Mouse (Mus musculus) MEL (cell line): ENCODE measurements around the gene H2-K1. TPM values are rescaled to one million over a fixed set of nuclear protein-coding genes. Genes with fewer than 3 reads are reported as not detected.

ENCODE experiments used
- DNase-seq: peaks from one replicate; pipeline ENCODE4 v3.0.0; 2011; ENCODE audit warnings: low read depth, low spot score
- H3K27ac ChIP-seq: 2 replicates; pipeline ENCODE4 v1.5.1; 2012; ENCODE audit warnings: low read depth, mild to moderate bottlenecking, control low read depth, low read length, moderate library complexity; ENCODE audit not compliant: control insufficient read depth
- H3K27me3 ChIP-seq, 2 experiments: fragments of 150-350 bp in 1 of 2; sonication (generic) in 1 of 2; 2 replicates each; pipeline ENCODE4 v1.6.1; 2012; ENCODE audit warnings: low read length in 2 of 2, mild to moderate bottlenecking in 2 of 2, improper control_type of control experiment in 1 of 2, moderate library complexity in 1 of 2; ENCODE audit not compliant: insufficient read depth in 2 of 2, control insufficient read depth in 1 of 2
- H3K36me3 ChIP-seq, 2 experiments: 2 replicates each; pipeline ENCODE4 v1.6.1; 2012 to 2014; ENCODE audit warnings: low read length in 2 of 2, improper control_type of control experiment in 1 of 2, inconsistent platforms in 1 of 2, mild to moderate bottlenecking in 1 of 2; ENCODE audit not compliant: insufficient read depth in 2 of 2, control insufficient read depth in 1 of 2
- H3K4me1 ChIP-seq, 2 experiments: fragments of 150-350 bp in 1 of 2; sonication (generic) in 1 of 2; 2 replicates each; pipeline ENCODE4 v1.6.1; 2012; ENCODE audit warnings: low read length in 2 of 2, improper control_type of control experiment in 1 of 2, mild to moderate bottlenecking in 1 of 2; ENCODE audit not compliant: insufficient read depth in 2 of 2, control insufficient read depth in 1 of 2
- H3K4me3 ChIP-seq, 2 experiments: fragments of 150-350 bp in 1 of 2; sonication (generic) in 1 of 2; 2 replicates each; pipeline ENCODE4 v1.5.1; 2012; ENCODE audit warnings: low read depth in 2 of 2, low read length in 2 of 2, mild to moderate bottlenecking in 2 of 2, moderate library complexity in 2 of 2, control low read depth in 1 of 2, improper control_type of control experiment in 1 of 2; ENCODE audit not compliant: control insufficient read depth in 1 of 2, insufficient read depth in 1 of 2
- H3K79me2 ChIP-seq: 2 replicates; pipeline ENCODE4 v1.6.1; 2012; ENCODE audit warnings: mild to moderate bottlenecking, low read length, moderate library complexity; ENCODE audit not compliant: control insufficient read depth, poor library complexity, insufficient read depth
- H3K9ac ChIP-seq: 2 replicates; pipeline ENCODE4 v1.6.1; 2012; ENCODE audit warnings: low read depth, mild to moderate bottlenecking, control low read depth, low read length, moderate library complexity; ENCODE audit not compliant: control insufficient read depth, poor library complexity, severe bottlenecking
- H3K9me3 ChIP-seq: fragments of 150-350 bp; sonication (generic); replicated peaks from 2 replicates; pipeline ENCODE4 v1.6.1; 2012; ENCODE audit warnings: mild to moderate bottlenecking, low read length, improper control_type of control experiment, moderate library complexity; ENCODE audit not compliant: insufficient read depth
- BHLHE40 ChIP-seq: IDR thresholded peaks from 2 replicates; pipeline ENCODE4 v1.6.1; 2012; ENCODE audit warnings: low read depth, mild to moderate bottlenecking, inconsistent platforms, low read length, improper control_type of control experiment, borderline replicate concordance
- CHD2 ChIP-seq: IDR thresholded peaks from 2 replicates; pipeline ENCODE4 v1.6.1; 2011; ENCODE audit warnings: low read length, improper control_type of control experiment
- ETS1 ChIP-seq: IDR thresholded peaks from 2 replicates; pipeline ENCODE4 v1.6.1; 2012; ENCODE audit warnings: low read depth, mild to moderate bottlenecking, inconsistent platforms, low read length, improper control_type of control experiment, moderate library complexity
- GABPA ChIP-seq: IDR thresholded peaks from 2 replicates; pipeline ENCODE4 v1.6.1; 2012; ENCODE audit warnings: low read depth, mild to moderate bottlenecking, inconsistent platforms, low read length, improper control_type of control experiment, moderate library complexity
- HCFC1 ChIP-seq: IDR thresholded peaks from 2 replicates; pipeline ENCODE4 v1.6.1; 2012; ENCODE audit warnings: low read depth, mild to moderate bottlenecking, inconsistent platforms, low read length, improper control_type of control experiment, moderate library complexity
- KAT2A ChIP-seq: conservative IDR thresholded peaks from 2 replicates; pipeline ENCODE4 v1.6.1; 2012; ENCODE audit warnings: low read depth, low read length, improper control_type of control experiment, inconsistent platforms
- MAX ChIP-seq: IDR thresholded peaks from 2 replicates; pipeline ENCODE4 v1.6.1; 2011; ENCODE audit warnings: low read length, improper control_type of control experiment
- MYC ChIP-seq: IDR thresholded peaks from 2 replicates; pipeline ENCODE4 v1.6.1; 2011; ENCODE audit warnings: low read depth, mild to moderate bottlenecking, low read length, improper control_type of control experiment, moderate library complexity
- NELFE ChIP-seq: IDR thresholded peaks from 2 replicates; pipeline ENCODE4 v1.6.1; 2011; ENCODE audit warnings: low read depth, low read length, improper control_type of control experiment
- NRF1 ChIP-seq: IDR thresholded peaks from 2 replicates; pipeline ENCODE4 v1.6.1; 2014; ENCODE audit warnings: low read depth, mild to moderate bottlenecking, inconsistent platforms, low read length, improper control_type of control experiment, moderate library complexity; ENCODE audit not compliant: poor library complexity, insufficient read depth, severe bottlenecking
- POLR2AphosphoS2 ChIP-seq: IDR thresholded peaks from 2 replicates; pipeline ENCODE4 v1.6.1; 2011; ENCODE audit warnings: low read length, improper control_type of control experiment
- POLR2AphosphoS5 ChIP-seq: IDR thresholded peaks from 2 replicates; pipeline ENCODE4 v1.6.1; 2012; ENCODE audit warnings: low read depth, borderline replicate concordance, mild to moderate bottlenecking, inconsistent platforms, low read length, moderate library complexity, mixed read lengths
- RAD21 ChIP-seq: IDR thresholded peaks from 2 replicates; pipeline ENCODE4 v1.6.1; 2011; ENCODE audit warnings: mild to moderate bottlenecking, low read depth, low read length, improper control_type of control experiment
- RCOR1 ChIP-seq: IDR thresholded peaks from 2 replicates; pipeline ENCODE4 v1.6.1; 2012; ENCODE audit warnings: low read depth, mild to moderate bottlenecking, inconsistent platforms, low read length, improper control_type of control experiment
- SIN3A ChIP-seq: IDR thresholded peaks from 2 replicates; pipeline ENCODE4 v1.6.1; 2012; ENCODE audit warnings: low read length, improper control_type of control experiment, inconsistent platforms
- TAL1 ChIP-seq: IDR thresholded peaks from 2 replicates; pipeline ENCODE4 v1.6.1; 2012; ENCODE audit warnings: mild to moderate bottlenecking, inconsistent platforms, low read length, moderate library complexity, mixed read lengths
- TCF12 ChIP-seq: IDR thresholded peaks from 2 replicates; pipeline ENCODE4 v1.6.1; 2014; ENCODE audit warnings: low read depth, mild to moderate bottlenecking, inconsistent platforms, low read length, improper control_type of control experiment, moderate library complexity
- UBTF ChIP-seq: IDR thresholded peaks from 2 replicates; pipeline ENCODE4 v1.6.1; 2012; ENCODE audit warnings: low read depth, mild to moderate bottlenecking, inconsistent platforms, low read length, improper control_type of control experiment, moderate library complexity, borderline replicate concordance; ENCODE audit not compliant: insufficient read depth
- USF1 ChIP-seq: IDR thresholded peaks from 2 replicates; pipeline ENCODE4 v1.6.1; 2014; ENCODE audit warnings: low read depth, mild to moderate bottlenecking, inconsistent platforms, low read length, improper control_type of control experiment, moderate library complexity
- USF2 ChIP-seq, 2 experiments: IDR thresholded peaks; 2 replicates each; pipeline ENCODE4 v1.6.1; 2011 to 2012; ENCODE audit warnings: improper control_type of control experiment in 2 of 2, low read length in 2 of 2, borderline replicate concordance in 1 of 2, inconsistent platforms in 1 of 2, low read depth in 1 of 2, mild to moderate bottlenecking in 1 of 2; ENCODE audit not compliant: insufficient read depth in 1 of 2
- ZC3H11A ChIP-seq: IDR thresholded peaks from 2 replicates; pipeline ENCODE4 v1.6.1; 2012; ENCODE audit warnings: low read depth, mild to moderate bottlenecking, inconsistent platforms, low read length, improper control_type of control experiment
- ZKSCAN1 ChIP-seq: IDR thresholded peaks from 2 replicates; pipeline ENCODE4 v1.6.1; 2012; ENCODE audit warnings: low read depth, mild to moderate bottlenecking, inconsistent platforms, low read length, improper control_type of control experiment, moderate library complexity
- ZNF384 ChIP-seq: IDR thresholded peaks from 2 replicates; pipeline ENCODE4 v1.6.1; 2012; ENCODE audit warnings: low read depth, mild to moderate bottlenecking, inconsistent platforms, low read length, improper control_type of control experiment
- polyA plus RNA-seq, 2 experiments: library from polyadenylated mRNA; stranded (reverse) in 1 of 2; unstranded in 1 of 2; fragments of >175 nt in 1 of 2; fragments of >200 nt in 1 of 2; gene quantifications; 2 replicates each; pipeline versions ENCODE4 v1.2.1 to v1.2.4; 2012; ENCODE audit warnings: low replicate concordance in 2 of 2, low read depth in 1 of 2; ENCODE audit not compliant: insufficient read length in 2 of 2, insufficient read depth in 1 of 2, missing spikeins in 1 of 2
- total RNA-seq: library from RNA; depleted of rRNA; stranded (reverse); fragments of 300-350 nt; gene quantifications from 2 replicates; pipeline ENCODE4 v1.2.3, GENCODE M21; 2012

Gene H2-K1
- total and polyA plus RNA-seq, 3 experiments, result 81.1 to 113 TPM; not detected in 1

DNA sequence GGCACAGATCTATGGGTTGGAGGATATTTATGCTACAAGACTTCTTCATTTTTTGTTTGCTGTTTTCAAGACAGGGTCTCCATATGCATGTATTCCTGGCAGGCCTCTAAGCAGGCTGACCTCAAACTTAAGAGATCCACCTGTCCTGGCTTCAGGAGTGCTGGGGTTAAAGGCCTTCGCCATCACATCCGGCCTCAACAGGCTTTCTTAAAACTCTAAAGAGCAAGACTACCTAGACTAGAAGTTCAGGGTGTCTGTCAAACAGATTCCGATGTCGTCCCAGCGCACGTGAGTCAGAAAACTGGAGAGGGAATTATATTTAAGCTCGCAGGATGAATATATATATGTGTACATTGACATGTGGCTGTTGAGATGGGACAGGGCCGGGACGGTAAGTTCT is 23.5 kb upstream of the H2-K1 start:
- Histone ChIP-seq H3K4me1 (peaks cover 0 to 20% of the 10 kb centered on the region in 2 experiments; a peak in 2 of 4 replicates), H3K36me3 (peaks cover 3 to 7% of the 10 kb centered on the region in 2 experiments; a peak in 3 of 4 replicates), H3K79me2 (peaks cover 16% of the 10 kb centered on the region), H3K9me3 (no peaks in the 10 kb centered on the region), H3K4me3 (peak overlapping the region; percentile 90 to 96), H3K9ac (peak overlapping the region; percentile 96), H3K27me3 (no peaks in the 10 kb centered on the region), H3K27ac (no peak overlapping the region)
- no peak for TF ChIP-seq MYC
- no peak for TF ChIP-seq USF2 (IDR thresholded peaks at IDR 0.05; ENCODE audit: borderline replicate concordance in 1 of 2, insufficient read depth in 1 of 2, low read depth in 1 of 2, low read length in 2 of 2)
- TF ChIP-seq KAT2A, result no peak
- no peak for TF ChIP-seq NRF1
- no peak for TF ChIP-seq TAL1
- no peak for TF ChIP-seq RAD21
- no peak for TF ChIP-seq BHLHE40
- no peak for TF ChIP-seq ETS1
- no peak for TF ChIP-seq GABPA
- no peak for TF ChIP-seq UBTF
- no peak for TF ChIP-seq RCOR1
- TF ChIP-seq TCF12, result no peak
- no peak for TF ChIP-seq HCFC1
- TF ChIP-seq POLR2AphosphoS5, result no peak
- no peak for TF ChIP-seq ZNF384
- TF ChIP-seq CHD2, result no peak
- no peak for TF ChIP-seq MAX
- TF ChIP-seq SIN3A, result no peak
- TF ChIP-seq USF1, result no peak
- no peak for DNase-seq

DNA sequence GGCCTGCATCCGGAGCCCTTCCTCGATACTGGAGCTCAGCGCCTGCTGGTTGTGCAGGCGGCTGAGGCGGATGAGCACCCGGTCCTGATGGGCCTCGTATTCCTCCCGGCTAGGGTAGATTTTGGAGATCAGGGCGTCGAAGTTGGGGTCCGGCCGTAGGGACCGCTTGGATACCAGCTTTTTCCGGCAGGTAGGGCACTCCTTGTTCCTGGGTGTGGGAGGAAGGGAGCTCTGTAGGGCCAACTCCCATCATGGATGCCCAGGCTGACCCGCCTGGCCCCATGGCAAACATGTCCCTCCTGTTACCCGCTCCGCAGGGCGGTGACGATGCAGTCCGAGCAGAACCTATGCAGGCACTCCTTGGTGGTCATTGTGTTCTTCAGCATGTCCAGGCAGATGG is 22.8 kb upstream of the H2-K1 start:
- Histone ChIP-seq H3K27me3 (no peaks in the 10 kb centered on the region), H3K27ac (no peak overlapping the region), H3K79me2 (peaks cover 16% of the 10 kb centered on the region), H3K9me3 (no peaks in the 10 kb centered on the region), H3K9ac (no peak overlapping the region), H3K4me1 (peaks cover 0 to 16% of the 10 kb centered on the region in 2 experiments; a peak in 2 of 4 replicates), H3K36me3 (peaks cover 0 to 7% of the 10 kb centered on the region in 2 experiments; a peak in 2 of 4 replicates), H3K4me3 (no peak overlapping the region)
- DNase-seq, result no peak
- TF ChIP-seq POLR2AphosphoS2 (no peak), CHD2 (no peak), MYC (no peak), ZC3H11A (no peak), NELFE (no peak), ZKSCAN1 (no peak)
